Mouse (Mus musculus): ENCODE measurements around the gene Prl4a1.

- TF ChIP-seq CTCF (IDR thresholded peaks at IDR 0.05; ENCODE audit: control insufficient read depth, insufficient read depth, insufficient read length) (no peak), MYOG (IDR thresholded peaks at IDR 0.05; ENCODE audit: control insufficient read depth, extremely low read depth, insufficient read length) (no peak), USF1 (IDR thresholded peaks at IDR 0.05; ENCODE audit: low read depth) (no peak), MAX (IDR thresholded peaks at IDR 0.05) (no peak), MYOD1 (IDR thresholded peaks at IDR 0.05; ENCODE audit: control insufficient read depth, insufficient read length, low read depth) (no peak), FOSL1 (IDR thresholded peaks at IDR 0.05; ENCODE audit: insufficient read depth, low read length, poor library complexity, severe bottlenecking) (no peak), CEBPB (IDR thresholded peaks at IDR 0.05; ENCODE audit: low read depth) (no peak)
Observed at GRCm38 (mm10) chr13:28029330-28029729, 13.3 kb downstream of the Prl4a1 start.

Data from C2C12 (cell line).